Mouse (Mus musculus) erythroblast, embryonic 14.5 days (primary cell): ENCODE measurements at regions not wholly inside any gene's neighbourhood (a gene's known extent, or its start where the extent isn't known, plus 50 kb on each side); places are given as distances from the start of the nearest gene placed in this dataset.

ENCODE experiments used
- GATA1 ChIP-seq: IDR thresholded peaks from 2 replicates; pipeline ENCODE4 v1.6.1; 2012; ENCODE audit warnings: low read length, inconsistent platforms, mixed read lengths
- TAL1 ChIP-seq: IDR thresholded peaks from 3 replicates; pipeline ENCODE4 v1.6.1; 2012; ENCODE audit warnings: low read length, inconsistent platforms, mixed read lengths

DNA sequence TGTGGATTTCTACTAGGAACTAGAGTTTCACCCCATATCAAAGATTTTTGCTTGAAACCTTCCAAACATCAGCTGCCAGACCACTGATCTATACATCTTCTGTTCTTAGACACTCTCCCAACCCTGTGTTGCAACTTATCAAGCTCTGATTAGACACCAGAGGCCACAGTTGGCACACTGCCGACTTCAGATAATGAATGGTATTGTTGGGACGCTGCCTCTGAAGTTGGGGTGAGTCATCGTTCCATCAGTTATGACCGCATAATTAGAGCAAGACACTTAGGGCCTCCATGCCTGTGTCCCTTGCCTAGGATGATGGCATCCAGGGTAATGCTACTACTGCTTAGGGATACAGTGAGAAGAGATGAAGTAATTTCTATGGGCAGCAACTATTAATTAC, 84.3 kb upstream of the Phyhipl start:
- no peak for TF ChIP-seq GATA1
- TF ChIP-seq TAL1 = no peak
